ENCODE assay signal across 8 mouse cellular contexts in genomic region chr15:80711401-80712151, GRCm38 (mm10). TPM values are rescaled to one million over a fixed set of nuclear protein-coding genes. Genes with fewer than 3 reads are reported as not detected.
DNase-seq lines count a peak whose midpoint lies in the region; ATAC-seq and TF ChIP-seq lines count a peak whose summit lies in the region.

No protein-coding gene starts in this region.

- peak overlapping the region; percentile 87 for H3K27ac ChIP-seq in hindbrain, embryonic 12.5 days
- H3K27ac ChIP-seq in left cerebral cortex, adult 2 months: peak overlapping the region; percentile 100

- ATAC-seq in hindbrain, embryonic 12.5 days (ENCODE audit: low FRiP score): peak; percentile 62

- intact Hi-C loops in left cerebral cortex, adult 2 months (cut with DNase I): loop anchor here (2.0 kb wide), 1 partner anchor 87 kb away; no protein-coding TSS in a partner anchor

- under 1% methylated on average over 97 of the region's 106 CpGs for WGBS in hindbrain, embryonic 12.5 days

- H3K4me1 ChIP-seq in hindbrain, embryonic 12.5 days: peaks cover 18% of the 10 kb centered on the region

- peak overlapping the region; percentile 93 for H3K4me2 ChIP-seq in hindbrain, embryonic 12.5 days (replicated peaks)

- H3K36me3 ChIP-seq in hindbrain, embryonic 12.5 days: no peaks in the 10 kb centered on the region

- DNase-seq in NIH3T3 (ENCODE audit: low read depth): peak; percentile 77
- DNase-seq in cerebellum, postnatal 10 days: peak; percentile 77 to 83
- peak; percentile 75 to 79 for DNase-seq in frontal cortex, postnatal 10 days (ENCODE audit: low spot score in 2 of 2)
- DNase-seq in left cerebral cortex, adult 2 months (ENCODE audit: extremely low spot score in 1 of 2, low spot score in 2 of 2): peak; percentile 57 to 63
- peak; percentile 68 to 76 for DNase-seq in lung, postnatal 4 days
- DNase-seq in right cerebral cortex, adult 18-20 months: peak; percentile 54
- DNase-seq in yolk sac, embryonic 10.5 days (ENCODE audit: low spot score): peak; percentile 19

- TF ChIP-seq CTCF in left cerebral cortex, adult 2 months (IDR thresholded peaks at IDR 0.05): no peak; the same call in 1 of the 2 replicates

- H3K9me3 ChIP-seq in hindbrain, embryonic 12.5 days (replicated peaks): no peaks in the 10 kb centered on the region

- peak overlapping the region; percentile 96 for H3K4me3 ChIP-seq in hindbrain, embryonic 12.5 days
- H3K4me3 ChIP-seq in left cerebral cortex, adult 2 months: peak overlapping the region; percentile 100

- H3K9ac ChIP-seq in hindbrain, embryonic 12.5 days: peak overlapping the region; percentile 86

- H3K27me3 ChIP-seq in hindbrain, embryonic 12.5 days: no peaks in the 10 kb centered on the region

RNA-seq across cellular contexts. Expression of gene Tnrc6b, which starts 0.5 kb away (rescaled TPM):
- 52.2 and 55.6 TPM in 2 replicates for polyA plus RNA-seq in hindbrain, embryonic 12.5 days (2016; fragmentation: Nextera tagmentation; extraction: Ambion mirVana)
- 100 to 1,000 TPM; 118 to 120 TPM for total RNA-seq in left cerebral cortex, adult 2 months (2021)

RNA-seq across cellular contexts. Expression of gene Fam83f, which starts 39.9 kb away (rescaled TPM):
- 0.36 and 0.74 TPM in 2 replicates for polyA plus RNA-seq in hindbrain, embryonic 12.5 days (2016; fragmentation: Nextera tagmentation; extraction: Ambion mirVana)
- under 1 TPM; 0.26 to 0.54 TPM for total RNA-seq in left cerebral cortex, adult 2 months (2021)

Comparison
In these comparisons a context has a peak if more than half of its experiments do, and no peak if none do; other contexts are left out.
1. Peak in every context shown above with its lines: DNase-seq, ATAC-seq, H3K4me3 ChIP-seq and H3K27ac ChIP-seq.
2. DNase-seq: peak in every context shown above with its lines; median percentile 80 in cerebellum, postnatal 10 days; 77 in NIH3T3; 77 in frontal cortex, postnatal 10 days; 72 in lung, postnatal 4 days; 60 in left cerebral cortex, adult 2 months; 54 in right cerebral cortex, adult 18-20 months; 19 in yolk sac, embryonic 10.5 days.